Mouse (Mus musculus) spleen, postnatal 4 days (tissue): ENCODE data around the gene Parp16.
"Not testable (repeated sequence)": the region's sequence is repeated elsewhere in the genome, so short reads cannot be mapped to it uniquely, and the experiment has no call there.

Source experiments
- DNase-seq, 2 experiments: peaks; one replicate each; pipeline ENCODE4 v3.0.0; 2022; ENCODE audit warnings: low spot score in 2 of 2

Parp16 gene

GRCm38 (mm10) chr9:65288252-65288651, 93.1 kb downstream of the Parp16 start:
- DNase-seq: not testable (repeated sequence)
